Mouse (Mus musculus) myocyte (in vitro differentiated cells): Measurements from ENCODE around the gene 6030452D12Rik.

Experiments used
- E2F4 ChIP-seq: IDR thresholded peaks from one replicate; pipeline ENCODE4 v1.6.1; 2011; ENCODE audit warnings: mild to moderate bottlenecking, control low read depth, moderate library complexity; ENCODE audit not compliant: insufficient read depth
- MAX ChIP-seq: IDR thresholded peaks from one replicate; pipeline ENCODE4 v1.6.1; 2011; ENCODE audit warnings: low read depth, mild to moderate bottlenecking, control low read depth
- MYOD1 ChIP-seq, 3 experiments: IDR thresholded peaks; one replicate each; pipeline ENCODE4 v1.6.1; 2011; ENCODE audit warnings: control low read depth in 2 of 3, low read depth in 2 of 3, mild to moderate bottlenecking in 2 of 3, moderate library complexity in 1 of 3; ENCODE audit not compliant: insufficient read length in 2 of 3, control insufficient read depth in 1 of 3
- MYOG ChIP-seq, 3 experiments: IDR thresholded peaks; one replicate each; pipeline ENCODE4 v1.6.1; 2011; ENCODE audit warnings: control low read depth in 2 of 3, low read depth in 2 of 3, mild to moderate bottlenecking in 2 of 3; ENCODE audit not compliant: insufficient read length in 2 of 3, control insufficient read depth in 1 of 3, insufficient read depth in 1 of 3
- POLR2A ChIP-seq: IDR thresholded peaks from one replicate; pipeline ENCODE4 v1.6.1; 2011; ENCODE audit warnings: low read depth, mild to moderate bottlenecking, control low read depth, moderate library complexity; ENCODE audit not compliant: insufficient read length
- POLR2AphosphoS2 ChIP-seq: IDR thresholded peaks from one replicate; pipeline ENCODE4 v1.6.1; 2011; ENCODE audit warnings: low read depth, control low read depth; ENCODE audit not compliant: insufficient read length
- TCF12 ChIP-seq: IDR thresholded peaks from one replicate; pipeline ENCODE4 v1.6.1; 2011; ENCODE audit warnings: mild to moderate bottlenecking, control low read depth; ENCODE audit not compliant: poor library complexity, insufficient read depth, severe bottlenecking

- no peak for TF ChIP-seq MYOD1 (IDR thresholded peaks at IDR 0.05; ENCODE audit: control insufficient read depth in 1 of 3, insufficient read length in 2 of 3, low read depth in 2 of 3)
- no peak for TF ChIP-seq POLR2A
- no peak for TF ChIP-seq TCF12
- no peak for TF ChIP-seq MYOG (IDR thresholded peaks at IDR 0.05; ENCODE audit: control insufficient read depth in 1 of 3, insufficient read depth in 1 of 3, insufficient read length in 2 of 3, low read depth in 2 of 3)
- no peak for TF ChIP-seq MAX
- no peak for TF ChIP-seq E2F4
- TF ChIP-seq POLR2AphosphoS2, result no peak
These were observed 10.1 kb downstream of the 6030452D12Rik start, which contains the start of gene Cdh3 for GRCm38 (mm10) chr8:106510365-106510975.
